Mouse (Mus musculus) testis, postnatal 14 days (tissue): Measurements from ENCODE around the gene Opn4.

ENCODE experiments used
- DNase-seq: peaks from one replicate; pipeline ENCODE4 v3.0.0; 2021; ENCODE audit warnings: low spot score

Gene Opn4

GRCm38 (mm10) chr14:34599941-34600340 is at the start of gene Opn4:
Gene Opn4, minus strand, starts transcription at chr14:34600142.
- no peak for DNase-seq

- DNase-seq: no peak
These were observed 48.0 kb upstream of the Opn4 start for GRCm38 (mm10) chr14:34647870-34648475.

GRCm38 (mm10) chr14:34644140-34644539 is 44.2 kb upstream of the Opn4 start:
- no peak for DNase-seq

GRCm38 (mm10) chr14:34635721-34636120 is 35.8 kb upstream of the Opn4 start:
- DNase-seq: no peak

GRCm38 (mm10) chr14:34635192-34635591 is 35.2 kb upstream of the Opn4 start:
- DNase-seq: no peak

- DNase-seq: no peak
These were observed 32.9 kb upstream of the Opn4 start for GRCm38 (mm10) chr14:34632722-34633448.

- DNase-seq: no peak
These were observed 26.9 kb upstream of the Opn4 start for GRCm38 (mm10) chr14:34626824-34627223.

- no peak for DNase-seq
These were observed 23.7 kb upstream of the Opn4 start for GRCm38 (mm10) chr14:34623531-34624210.

GRCm38 (mm10) chr14:34623074-34623473 is 23.1 kb upstream of the Opn4 start:
- DNase-seq: no peak

GRCm38 (mm10) chr14:34620611-34621376 is 20.9 kb upstream of the Opn4 start:
- DNase-seq: no peak

GRCm38 (mm10) chr14:34618808-34619207 is 18.9 kb upstream of the Opn4 start:
- no peak for DNase-seq

GRCm38 (mm10) chr14:34616821-34617220 is 16.9 kb upstream of the Opn4 start:
- DNase-seq: peak; percentile 69

GRCm38 (mm10) chr14:34615625-34616024 is 15.7 kb upstream of the Opn4 start:
- DNase-seq: no peak

- peak; percentile 85 for DNase-seq
These were observed 15.1 kb upstream of the Opn4 start for GRCm38 (mm10) chr14:34615082-34615481.

- DNase-seq: no peak
These were observed 14.6 kb upstream of the Opn4 start for GRCm38 (mm10) chr14:34614551-34614950.

GRCm38 (mm10) chr14:34613523-34613922 is 13.6 kb upstream of the Opn4 start:
- no peak for DNase-seq

- DNase-seq: no peak
These were observed 12.3 kb upstream of the Opn4 start for GRCm38 (mm10) chr14:34612222-34612621.

GRCm38 (mm10) chr14:34611591-34611990 is 11.6 kb upstream of the Opn4 start:
- peak; percentile 28 for DNase-seq

GRCm38 (mm10) chr14:34601910-34602309 is 2.0 kb upstream of the Opn4 start:
- no peak for DNase-seq

GRCm38 (mm10) chr14:34595596-34596255 is 4.2 kb downstream of the Opn4 start:
- DNase-seq: no peak

GRCm38 (mm10) chr14:34591741-34592535 is 8.0 kb downstream of the Opn4 start:
- no peak for DNase-seq
